Mouse (Mus musculus) olfactory bulb, adult 2 months (tissue): ENCODE results near the gene Kcne2. TPM values are rescaled to one million over a fixed set of nuclear protein-coding genes. Genes with fewer than 3 reads are reported as not detected.

Experiments
- H3K27ac ChIP-seq: fragments of 200-500 bp; 2 replicates; pipeline ENCODE4 v1.5.1; 2012; ENCODE audit warnings: low read depth, low read length; ENCODE audit not compliant: insufficient read depth
- H3K4me1 ChIP-seq: fragments of 200-500 bp; 2 replicates; pipeline ENCODE4 v1.6.1; 2012; ENCODE audit warnings: low read length; ENCODE audit not compliant: control insufficient read depth, insufficient read depth
- H3K4me3 ChIP-seq: fragments of 200-500 bp; 2 replicates; pipeline ENCODE4 v1.5.1; 2012; ENCODE audit warnings: mild to moderate bottlenecking, low read depth, low read length, moderate library complexity; ENCODE audit not compliant: insufficient read depth
- CTCF ChIP-seq: fragments of 200-500 bp; IDR thresholded peaks from 2 replicates; pipeline ENCODE4 v1.5.1; 2012; ENCODE audit warnings: low read depth, mild to moderate bottlenecking, low read length, moderate library complexity; ENCODE audit not compliant: insufficient read depth
- POLR2A ChIP-seq: fragments of 200-500 bp; IDR thresholded peaks from 2 replicates; pipeline ENCODE4 v1.6.1; 2012; ENCODE audit warnings: mild to moderate bottlenecking, low read depth, low read length, moderate library complexity; ENCODE audit not compliant: insufficient read depth
- WGBS: fragments of 180-500 bp; shearing (Covaris S2); methylation state at CpG from one replicate; pipeline ENCODE4 v1.1.7; 2018; 5-methylcytosine and 5-hydroxymethylcytosine counted together
- polyA plus RNA-seq: library from polyadenylated mRNA; stranded (reverse); fragments of >200 nt; gene quantifications from 2 replicates; pipeline ENCODE4 v1.2.4, GENCODE M21; 2012; ENCODE audit warnings: low replicate concordance; ENCODE audit not compliant: missing spikeins, insufficient read depth, insufficient read length

Kcne2 gene
- polyA plus RNA-seq, 1 experiment, result not detected

GRCm38 (mm10) chr16:92321341-92321740 lies 29.2 kb downstream of the Kcne2 start, which contains the start of gene Fam243:
Gene Fam243 (minus strand): TSS chr16:92321441.
- TF ChIP-seq POLR2A (no peak), CTCF (no peak)
- 95% methylated on average over 8 of the region's 8 CpGs for WGBS
- Histone ChIP-seq H3K4me3 (no peak within 1 kb of the TSS), H3K27ac (no peak within 1 kb of the TSS), H3K4me1 (no peaks in the 10 kb centered on the region)

- Histone ChIP-seq H3K4me1 (no peaks in the 10 kb centered on the region), H3K4me3 (no peak overlapping the region), H3K27ac (no peak overlapping the region)
- WGBS, result 58% methylated on average over 7 of the region's 7 CpGs
- TF ChIP-seq CTCF (no peak), POLR2A (no peak)
Observed at GRCm38 (mm10) chr16:92324309-92325061, 32.3 kb downstream of the Kcne2 start.

DNA sequence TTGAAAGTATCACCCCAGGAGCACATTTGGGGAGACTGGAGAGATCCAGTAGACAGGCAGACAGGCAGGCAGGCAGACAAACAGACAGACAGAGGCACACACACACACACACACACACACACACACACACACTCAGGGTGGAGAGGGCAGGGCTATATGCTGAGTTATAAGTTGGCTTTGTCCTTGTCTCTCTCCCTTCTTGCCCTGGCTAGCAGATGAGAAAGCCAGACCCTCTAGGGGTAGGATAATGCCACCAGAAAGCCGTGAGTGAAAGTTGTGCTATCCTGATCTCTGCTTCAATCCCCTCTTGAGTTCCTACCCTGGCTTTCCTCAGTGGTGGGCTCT lies 32.8 kb downstream of the Kcne2 start:
- no peak overlapping the region for H3K4me3 ChIP-seq
- TF ChIP-seq POLR2A, result no peak
- no peak for TF ChIP-seq CTCF
- WGBS, result 86% methylated on average over 1 of the region's 1 CpGs
- H3K4me1 ChIP-seq, result no peaks in the 10 kb centered on the region
- no peak overlapping the region for H3K27ac ChIP-seq

- no peak for TF ChIP-seq POLR2A
- TF ChIP-seq CTCF, result no peak
- Histone ChIP-seq H3K4me3 (no peak overlapping the region), H3K4me1 (no peaks in the 10 kb centered on the region), H3K27ac (no peak overlapping the region)
- WGBS, result 94% methylated on average over 10 of the region's 10 CpGs
Observed at GRCm38 (mm10) chr16:92327911-92328310, 35.7 kb downstream of the Kcne2 start.

DNA sequence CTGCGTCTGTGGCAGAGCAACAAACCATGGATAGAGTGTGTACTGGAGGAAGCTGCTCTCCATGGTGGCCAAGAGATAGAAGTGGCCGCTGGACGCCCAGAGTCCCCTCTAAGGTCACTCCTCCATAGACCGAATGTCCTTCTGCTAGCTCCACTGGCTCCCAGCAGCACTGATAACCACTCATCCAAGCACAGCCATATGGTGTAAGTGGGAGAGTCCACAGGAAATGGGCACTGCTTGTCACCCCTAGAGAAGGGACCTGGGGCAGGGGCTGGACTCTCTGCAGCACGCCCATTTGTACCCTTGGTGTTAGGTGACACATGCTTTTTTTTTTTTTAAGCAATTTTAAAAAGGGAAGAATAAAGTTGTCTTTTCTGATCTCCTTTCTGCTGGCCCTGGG lies 38.8 kb downstream of the Kcne2 start:
- 91% methylated on average over 5 of the region's 5 CpGs for WGBS
- Histone ChIP-seq H3K4me3 (no peak overlapping the region), H3K27ac (no peak overlapping the region)

GRCm38 (mm10) chr16:92334600-92334999 lies 42.4 kb downstream of the Kcne2 start:
- no peak for TF ChIP-seq POLR2A
- no peak for TF ChIP-seq CTCF
- WGBS, result 63% methylated on average over 9 of the region's 9 CpGs
- H3K4me3 ChIP-seq, result no peak overlapping the region
- H3K4me1 ChIP-seq, result no peaks in the 10 kb centered on the region
- no peak overlapping the region for H3K27ac ChIP-seq

More for the DNA sequence above, 38.8 kb downstream of the Kcne2 start:
- TF ChIP-seq POLR2A, result no peak
- TF ChIP-seq CTCF, result no peak
- H3K4me1 ChIP-seq, result no peaks in the 10 kb centered on the region

DNA sequence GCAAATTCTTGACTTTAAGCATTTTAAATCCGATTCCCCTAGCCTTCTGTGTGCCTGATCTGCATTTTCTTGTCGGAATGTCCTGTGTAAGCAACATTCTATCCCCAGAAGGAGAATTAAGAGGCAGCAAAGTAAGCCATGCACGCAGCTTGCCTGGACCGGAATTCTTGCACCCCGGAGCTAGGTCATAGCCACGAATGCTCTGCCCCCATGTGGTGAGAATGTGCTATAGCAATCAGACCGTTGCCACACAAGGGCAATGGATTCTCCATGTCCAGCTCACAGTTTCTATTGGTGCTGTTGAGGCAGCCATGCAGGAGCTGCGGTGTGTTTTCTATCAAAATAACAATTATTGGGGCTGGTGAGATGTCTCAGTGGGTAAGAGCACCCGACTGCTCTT lies 44.1 kb downstream of the Kcne2 start:
- no peak overlapping the region for H3K4me3 ChIP-seq
- 5% methylated on average over 9 of the region's 9 CpGs for WGBS
- H3K27ac ChIP-seq, result no peak overlapping the region
- H3K4me1 ChIP-seq, result peaks cover 3% of the 10 kb centered on the region; the same call in 1 of the 2 replicates
- TF ChIP-seq POLR2A (no peak), CTCF (peak; percentile 75)

- Histone ChIP-seq H3K4me1 (peaks cover 3% of the 10 kb centered on the region; the same call in 1 of the 2 replicates), H3K4me3 (peak overlapping the region; percentile 53), H3K27ac (no peak overlapping the region)
- 25% methylated on average over 27 of the region's 27 CpGs for whole genome bisulfite sequencing
- peak; percentile 73 for TF ChIP-seq CTCF
- TF ChIP-seq POLR2A, result no peak
Observed at GRCm38 (mm10) chr16:92340612-92341511, 48.7 kb downstream of the Kcne2 start.

DNA sequence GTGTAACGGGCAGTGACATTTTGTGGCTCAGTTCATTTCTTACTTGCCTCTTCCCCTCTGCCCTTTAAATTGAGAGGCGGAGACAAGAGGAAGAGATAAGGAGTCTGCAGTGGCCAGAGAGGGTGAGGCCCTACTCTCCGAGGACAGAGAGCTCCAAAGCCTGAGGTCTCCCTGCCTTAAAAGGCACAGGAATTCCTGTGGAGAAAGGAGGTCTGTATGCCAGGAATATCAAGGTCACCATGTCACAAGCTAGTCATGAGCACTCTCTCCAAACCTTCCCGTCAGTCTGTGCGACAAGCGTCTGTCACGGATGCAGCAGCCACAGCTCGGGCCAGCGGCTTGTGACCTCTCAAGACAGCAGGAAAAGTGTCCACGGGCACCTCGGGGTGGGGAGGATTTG lies 53.0 kb downstream of the Kcne2 start:
- peaks cover 3% of the 10 kb centered on the region; the same call in 1 of the 2 replicates for H3K4me1 ChIP-seq
- WGBS, result 82% methylated on average over 11 of the region's 11 CpGs
- H3K27ac ChIP-seq, result no peak overlapping the region
- TF ChIP-seq POLR2A (no peak), CTCF (no peak)
- no peak overlapping the region for H3K4me3 ChIP-seq
